Mouse (Mus musculus) intestine, postnatal 0 days (tissue): ENCODE results near the gene Hist1h4h. TPM values are rescaled to one million over a fixed set of nuclear protein-coding genes. Genes with fewer than 3 reads are reported as not detected.
A peak's percentile ranks its signal among the peaks of the same experiment; 100 is the strongest.
"Not testable (repeated sequence)": the region's sequence is repeated elsewhere in the genome, so short reads cannot be mapped to it uniquely, and the experiment has no call there.

Source experiments
- ATAC-seq: fragments of 200-750 bp; cut with Nextera tagmentation; 2 replicates; pipeline ENCODE4 v1.8.0; 2017; ENCODE audit warnings: mild to moderate bottlenecking, moderate TSS enrichment, moderate library complexity
- H3K27ac ChIP-seq: fragments of 300-500 bp; sonication (generic); 2 replicates; pipeline ENCODE4 v1.5.1; 2014; ENCODE audit warnings: mild to moderate bottlenecking, low read depth, low read length, moderate library complexity
- H3K27me3 ChIP-seq: fragments of 300-500 bp; sonication (generic); replicated peaks from 2 replicates; pipeline ENCODE4 v1.6.1; 2014; ENCODE audit warnings: low read length, mixed read lengths; ENCODE audit not compliant: control insufficient read depth, insufficient read depth
- H3K36me3 ChIP-seq: fragments of 300-500 bp; sonication (generic); 2 replicates; pipeline ENCODE4 v1.6.1; 2014; ENCODE audit warnings: mild to moderate bottlenecking, moderate library complexity; ENCODE audit not compliant: control insufficient read depth, insufficient read depth
- H3K4me1 ChIP-seq: fragments of 300-500 bp; sonication (generic); replicated peaks from 2 replicates; pipeline ENCODE4 v1.6.1; 2014; ENCODE audit warnings: antibody characterized with exemption, low read length, mixed read lengths; ENCODE audit not compliant: control insufficient read depth, insufficient read depth
- H3K4me2 ChIP-seq: fragments of 300-500 bp; sonication (generic); replicated peaks from 2 replicates; pipeline ENCODE4 v1.6.1; 2014; ENCODE audit warnings: low read depth, mild to moderate bottlenecking, moderate library complexity
- H3K4me3 ChIP-seq: fragments of 300-500 bp; sonication (generic); 2 replicates; pipeline ENCODE4 v1.5.1; 2014; ENCODE audit warnings: low read depth, low read length
- H3K9ac ChIP-seq: fragments of 300-500 bp; sonication (generic); 2 replicates; pipeline ENCODE4 v1.6.1; 2014; ENCODE audit warnings: mild to moderate bottlenecking, low read depth, low read length
- H3K9me3 ChIP-seq: fragments of 300-500 bp; sonication (generic); 2 replicates; pipeline ENCODE4 v1.6.1; 2016; ENCODE audit warnings: mixed run types; ENCODE audit not compliant: control insufficient read depth
- CTCF ChIP-seq: sonication (generic); IDR thresholded peaks from 2 replicates; pipeline ENCODE4 v1.5.1; 2016; ENCODE audit warnings: low read depth, mild to moderate bottlenecking, control low read depth, antibody characterized with exemption, moderate library complexity
- WGBS: fragments of 180-500 bp; shearing (Covaris S2); extraction: QIAGEN DNeasy Blood & Tissue Kit; methylation state at CpG from one replicate; pipeline ENCODE4 v1.1.7; 2014; 5-methylcytosine and 5-hydroxymethylcytosine counted together
- polyA plus RNA-seq: library from polyadenylated mRNA; unstranded; fragments of >200 nt; fragmentation: Nextera tagmentation; extraction: Ambion mirVana; gene quantifications from 2 replicates; pipeline ENCODE4 v1.2.1, GENCODE M21; 2015

Hist1h4h gene
- polyA plus RNA-seq, 1 experiment from 2014 or later: 6.1 TPM

DNA sequence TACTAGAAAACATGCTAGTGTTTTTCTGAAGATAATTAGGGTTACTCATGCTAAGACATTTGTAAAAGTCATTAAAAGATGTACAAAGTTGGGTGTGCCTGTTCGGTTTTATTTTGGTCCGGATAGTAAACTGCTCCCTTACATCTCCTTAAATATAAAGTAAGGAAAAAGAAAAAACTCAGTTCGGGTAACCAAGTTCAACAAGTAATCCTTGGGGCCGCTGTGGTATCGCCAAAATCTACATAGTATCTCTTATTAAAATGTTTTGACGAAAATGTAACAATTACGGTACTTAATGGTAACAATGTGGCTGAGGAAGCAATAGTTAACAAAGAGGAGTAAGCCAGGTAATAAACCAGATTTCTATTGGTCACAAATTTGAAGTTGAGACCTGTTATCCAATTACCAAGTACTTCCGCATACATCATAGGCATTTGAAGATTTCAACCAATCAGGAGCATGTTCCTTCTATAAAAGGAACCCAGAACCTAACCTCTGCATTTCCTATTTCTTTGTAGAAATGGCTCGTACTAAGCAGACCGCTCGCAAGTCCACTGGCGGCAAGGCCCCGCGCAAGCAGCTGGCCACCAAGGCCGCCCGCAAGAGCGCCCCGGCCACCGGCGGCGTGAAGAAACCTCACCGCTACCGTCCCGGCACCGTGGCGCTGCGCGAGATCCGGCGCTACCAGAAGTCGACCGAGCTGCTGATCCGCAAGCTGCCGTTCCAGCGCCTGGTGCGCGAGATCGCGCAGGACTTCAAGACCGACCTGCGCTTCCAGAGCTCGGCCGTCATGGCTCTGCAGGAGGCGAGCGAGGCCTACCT, 13.3 kb downstream of the Hist1h4h start, which contains the start of gene Hist1h3f:
Gene Hist1h3f (plus strand): TSS at position 88 of the 822 bp plus-strand sequence.
- Histone ChIP-seq H3K4me3 (peak within 1 kb of the TSS; percentile 36), H3K36me3 (no peaks in the 10 kb centered on the region), H3K4me1 (no peaks in the 10 kb centered on the region; the same call in 1 of the 2 replicates), H3K4me2 (peak within 1 kb of the TSS; percentile 78), H3K9me3 (no peaks in the 10 kb centered on the region), H3K9ac (peak within 1 kb of the TSS; percentile 40), H3K27ac (peak within 1 kb of the TSS; percentile 73), H3K27me3 (no peaks in the 10 kb centered on the region)
- TF ChIP-seq CTCF: no peak
- peak; percentile 91 for ATAC-seq
- 1% methylated on average over 22 of the region's 45 CpGs for WGBS

GRCm38 (mm10) chr13:23544787-23545120, 13.9 kb downstream of the Hist1h4h start:
- H3K9me3 ChIP-seq, ATAC-seq, H3K27ac ChIP-seq, H3K27me3 ChIP-seq, H3K4me1 ChIP-seq, H3K9ac ChIP-seq, H3K36me3 ChIP-seq: not testable (repeated sequence)
- H3K4me2 ChIP-seq: peak overlapping the region; percentile 78
- WGBS: under 1% methylated on average over 11 of the region's 14 CpGs
- peak overlapping the region; percentile 36 for H3K4me3 ChIP-seq

DNA sequence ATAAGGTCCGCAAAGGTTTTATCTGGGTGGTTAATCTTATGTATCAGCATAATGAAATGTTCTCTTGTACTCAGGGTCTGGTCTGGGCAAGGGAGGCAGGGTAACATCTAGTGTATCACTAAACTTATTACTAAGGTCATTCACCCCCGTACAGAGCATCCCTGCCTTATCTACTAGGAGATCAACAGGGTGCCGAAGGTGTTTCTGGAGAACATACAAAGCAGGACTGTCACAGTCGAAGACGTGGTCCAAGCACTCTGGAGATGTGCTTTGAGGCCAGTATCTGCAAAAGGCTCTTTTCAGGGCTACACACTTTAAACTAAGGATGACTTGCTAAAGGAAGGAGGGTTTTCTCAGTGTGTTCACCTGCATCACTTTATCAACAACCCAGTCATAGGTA, 15.8 kb downstream of the Hist1h4h start:
- Histone ChIP-seq H3K9me3 (no peaks in the 10 kb centered on the region), H3K27ac (no peak overlapping the region), H3K4me2 (no peak overlapping the region), H3K4me1 (no peaks in the 10 kb centered on the region; the same call in 1 of the 2 replicates), H3K36me3 (no peaks in the 10 kb centered on the region), H3K9ac (no peak overlapping the region), H3K27me3 (no peaks in the 10 kb centered on the region), H3K4me3 (no peak overlapping the region)
- ATAC-seq: no peak
- no peak for TF ChIP-seq CTCF
- WGBS: 71% methylated on average over 5 of the region's 5 CpGs

GRCm38 (mm10) chr13:23550761-23551145, 19.9 kb downstream of the Hist1h4h start:
- Histone ChIP-seq H3K27me3 (no peaks in the 10 kb centered on the region), H3K4me3 (peak overlapping the region; percentile 38), H3K4me1 (no peaks in the 10 kb centered on the region), H3K36me3 (no peaks in the 10 kb centered on the region), H3K9ac (peak overlapping the region; percentile 12; the same call in 1 of the 2 replicates), H3K4me2 (peak overlapping the region; percentile 64), H3K9me3 (no peaks in the 10 kb centered on the region), H3K27ac (peak overlapping the region; percentile 76)
- no peak for TF ChIP-seq CTCF
- ATAC-seq: no peak
- WGBS: 3% methylated on average over 3 of the region's 3 CpGs

DNA sequence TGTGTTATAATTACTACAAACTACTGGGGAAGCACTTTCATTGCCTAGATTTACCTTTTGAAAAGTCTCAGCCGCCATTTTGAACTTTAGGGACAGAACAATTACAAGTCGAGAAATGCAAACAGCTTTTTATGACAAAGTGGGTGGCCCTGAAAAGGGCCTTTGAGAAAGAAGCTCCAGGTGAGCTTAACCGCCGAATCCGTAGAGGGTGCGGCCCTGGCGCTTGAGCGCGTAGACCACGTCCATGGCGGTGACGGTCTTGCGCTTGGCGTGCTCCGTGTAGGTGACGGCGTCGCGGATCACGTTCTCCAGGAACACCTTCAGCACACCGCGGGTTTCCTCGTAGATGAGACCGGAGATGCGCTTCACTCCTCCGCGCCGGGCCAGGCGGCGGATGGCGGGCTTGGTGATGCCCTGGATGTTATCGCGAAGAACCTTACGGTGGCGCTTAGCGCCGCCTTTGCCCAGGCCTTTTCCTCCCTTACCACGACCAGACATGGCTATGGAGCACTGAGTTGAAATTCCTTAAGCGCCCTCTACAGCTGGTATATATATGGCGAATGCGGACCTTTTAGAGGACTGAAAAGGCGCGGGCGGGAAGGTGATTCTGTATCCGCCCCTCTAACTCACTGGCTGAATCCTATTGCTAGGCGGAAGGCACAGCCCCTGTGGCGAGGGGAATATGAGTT, 20.4 kb downstream of the Hist1h4h start, which contains the start of gene Hist1h4f:
Gene Hist1h4f (minus strand): TSS at position 503 of the 689 bp plus-strand sequence.
- not testable (repeated sequence) for H3K4me1 ChIP-seq, H3K9me3 ChIP-seq, H3K27me3 ChIP-seq, H3K36me3 ChIP-seq
- H3K4me2 ChIP-seq: peak within 1 kb of the TSS; percentile 64
- peak; percentile 72 for TF ChIP-seq CTCF
- peak; percentile 69 for ATAC-seq
- peak within 1 kb of the TSS; percentile 12; the same call in 1 of the 2 replicates for H3K9ac ChIP-seq
- peak within 1 kb of the TSS; percentile 76 for H3K27ac ChIP-seq
- H3K4me3 ChIP-seq: peak within 1 kb of the TSS; percentile 38
- WGBS: under 1% methylated on average over 47 of the region's 47 CpGs
